Mouse (Mus musculus): ENCODE measurements around the gene Hoxa10. TPM values are rescaled to one million over a fixed set of nuclear protein-coding genes. Genes with fewer than 3 reads are reported as not detected.
A peak's percentile ranks its signal among the peaks of the same experiment; 100 is the strongest.

Hoxa10 gene
- polyA plus RNA-seq, 1 experiment = 34.0 TPM

DNA sequence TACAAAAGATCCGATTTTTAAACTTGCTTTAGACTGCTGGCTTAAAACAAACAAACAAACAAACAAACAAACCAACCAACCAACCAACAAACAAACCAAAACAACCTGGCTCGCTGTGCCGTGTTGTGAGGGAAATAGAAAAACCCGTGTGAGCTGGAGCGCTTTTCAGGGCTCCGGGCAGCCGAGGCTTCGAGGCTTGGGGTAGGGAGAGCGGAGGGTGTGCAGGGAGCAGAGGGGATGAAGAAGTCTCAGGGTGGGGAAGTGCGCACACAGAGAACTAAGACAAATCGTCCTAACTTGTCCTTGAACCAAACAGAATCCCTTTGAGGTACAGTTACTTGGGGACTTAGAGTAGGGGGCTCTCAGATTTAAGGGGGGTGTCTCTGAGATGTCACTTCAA, 33.9 kb upstream of the Hoxa10 start:
- TF ChIP-seq CTCF (conservative IDR thresholded peaks at IDR 0.05; ENCODE audit: insufficient read depth, insufficient read length, low read depth, low read length) (no peak), POLR2A (IDR thresholded peaks at IDR 0.05; ENCODE audit: low read depth, low read length) (no peak)
- Histone ChIP-seq H3K27ac (ENCODE audit: insufficient read depth, low read depth, low read length) (no peak overlapping the region), H3K27me3 (replicated peaks; ENCODE audit: control insufficient read depth, insufficient read depth, low read length) (no peaks in the 10 kb centered on the region), H3K36me3 (ENCODE audit: control insufficient read depth, insufficient read depth, low read length) (no peaks in the 10 kb centered on the region), H3K4me3 (ENCODE audit: insufficient read depth, low read depth, low read length) (no peak overlapping the region), H3K4me1 (ENCODE audit: control insufficient read depth, insufficient read depth, low read length) (no peaks in the 10 kb centered on the region)
- WGBS = 22% methylated on average over 11 of the region's 11 CpGs
- DNase-seq = no peak

- no peak for DNase-seq
- Histone ChIP-seq H3K36me3 (ENCODE audit: control insufficient read depth, insufficient read depth, low read length) (no peaks in the 10 kb centered on the region), H3K4me3 (ENCODE audit: insufficient read depth, low read depth, low read length) (no peak overlapping the region), H3K27ac (ENCODE audit: insufficient read depth, low read depth, low read length) (no peak overlapping the region), H3K27me3 (replicated peaks; ENCODE audit: control insufficient read depth, insufficient read depth, low read length) (0 out of 2 replicates have a peak, but pooled peaks cover 4% of the 10 kb centered on the region), H3K4me1 (ENCODE audit: control insufficient read depth, insufficient read depth, low read length) (no peaks in the 10 kb centered on the region)
- TF ChIP-seq CTCF (conservative IDR thresholded peaks at IDR 0.05; ENCODE audit: insufficient read depth, insufficient read length, low read depth, low read length) (no peak), POLR2A (IDR thresholded peaks at IDR 0.05; ENCODE audit: low read depth, low read length) (no peak)
- WGBS = 24% methylated on average over 22 of the region's 22 CpGs
These were observed 33.1 kb upstream of the Hoxa10 start for GRCm38 (mm10) chr6:52273656-52274280.

DNA sequence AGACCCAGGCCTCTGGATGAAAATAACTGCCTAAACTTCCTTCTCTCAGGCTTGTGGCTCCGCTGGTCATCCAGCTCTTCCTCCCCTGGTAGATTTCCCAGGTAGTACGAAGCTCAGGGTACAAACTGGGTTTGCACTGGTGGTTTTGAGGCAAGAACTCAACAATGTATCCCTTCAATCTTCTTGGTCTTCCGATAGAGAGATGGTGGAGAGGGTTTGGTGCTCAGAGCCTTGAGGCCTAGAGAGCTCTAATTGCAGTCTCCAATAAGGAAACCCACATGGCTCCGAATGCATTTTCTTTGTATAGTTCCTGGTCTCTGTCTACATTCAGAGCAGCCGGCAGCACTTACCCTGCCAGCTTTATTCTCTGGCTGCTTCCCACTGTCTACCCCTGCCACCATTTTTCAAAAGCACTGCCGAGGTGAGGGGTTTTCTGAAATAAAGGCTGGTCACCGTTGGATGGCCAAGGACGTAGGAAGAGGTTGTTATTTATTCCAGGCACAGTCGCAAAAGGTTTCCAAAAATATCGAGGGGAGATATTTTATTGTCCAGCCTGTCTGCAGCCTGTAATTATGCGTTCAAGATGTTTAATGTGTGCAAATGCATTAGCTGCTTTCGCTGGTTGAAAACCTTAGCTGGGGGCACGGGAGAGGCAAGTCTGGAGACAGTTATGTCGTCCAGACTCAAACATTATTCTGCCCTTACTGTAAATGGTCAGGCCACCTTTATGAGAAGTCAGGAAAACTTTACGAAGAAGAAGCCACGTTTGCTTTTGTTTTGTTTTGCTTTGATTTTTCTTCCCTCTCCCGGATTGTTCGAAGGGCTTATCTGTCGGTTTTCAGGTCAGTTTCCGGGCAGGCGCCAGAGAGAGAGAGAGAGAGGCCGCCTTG, 32.4 kb upstream of the Hoxa10 start:
- no peak for TF ChIP-seq CTCF (conservative IDR thresholded peaks at IDR 0.05; ENCODE audit: insufficient read depth, insufficient read length, low read depth, low read length)
- TF ChIP-seq POLR2A (IDR thresholded peaks at IDR 0.05; ENCODE audit: low read depth, low read length) = no peak
- Histone ChIP-seq H3K4me3 (ENCODE audit: insufficient read depth, low read depth, low read length) (no peak overlapping the region), H3K27ac (ENCODE audit: insufficient read depth, low read depth, low read length) (no peak overlapping the region), H3K4me1 (ENCODE audit: control insufficient read depth, insufficient read depth, low read length) (no peaks in the 10 kb centered on the region), H3K36me3 (ENCODE audit: control insufficient read depth, insufficient read depth, low read length) (no peaks in the 10 kb centered on the region), H3K27me3 (replicated peaks; ENCODE audit: control insufficient read depth, insufficient read depth, low read length) (peaks cover 5% of the 10 kb centered on the region; the same call in 1 of the 2 replicates)
- DNase-seq = no peak
- WGBS = 50% methylated on average over 22 of the region's 22 CpGs

GRCm38 (mm10) chr6:52270494-52271480, 30.1 kb upstream of the Hoxa10 start:
- Histone ChIP-seq H3K27ac (ENCODE audit: insufficient read depth, low read depth, low read length) (no peak overlapping the region), H3K36me3 (ENCODE audit: control insufficient read depth, insufficient read depth, low read length) (no peaks in the 10 kb centered on the region), H3K4me1 (ENCODE audit: control insufficient read depth, insufficient read depth, low read length) (no peaks in the 10 kb centered on the region), H3K4me3 (ENCODE audit: insufficient read depth, low read depth, low read length) (no peak overlapping the region), H3K27me3 (replicated peaks; ENCODE audit: control insufficient read depth, insufficient read depth, low read length) (peaks cover 9% of the 10 kb centered on the region; the same call in 1 of the 2 replicates)
- TF ChIP-seq CTCF (conservative IDR thresholded peaks at IDR 0.05; ENCODE audit: insufficient read depth, insufficient read length, low read depth, low read length) (peak; percentile 68), POLR2A (IDR thresholded peaks at IDR 0.05; ENCODE audit: low read depth, low read length) (no peak)
- 13% methylated on average over 23 of the region's 23 CpGs for WGBS
- DNase-seq = peak; percentile 79

- Histone ChIP-seq H3K36me3 (ENCODE audit: control insufficient read depth, insufficient read depth, low read length) (no peaks in the 10 kb centered on the region), H3K27me3 (replicated peaks; ENCODE audit: control insufficient read depth, insufficient read depth, low read length) (peaks cover 16% of the 10 kb centered on the region), H3K4me3 (ENCODE audit: insufficient read depth, low read depth, low read length) (no peak overlapping the region), H3K4me1 (ENCODE audit: control insufficient read depth, insufficient read depth, low read length) (no peaks in the 10 kb centered on the region), H3K27ac (ENCODE audit: insufficient read depth, low read depth, low read length) (no peak overlapping the region)
- TF ChIP-seq POLR2A (IDR thresholded peaks at IDR 0.05; ENCODE audit: low read depth, low read length) = no peak
- no peak for TF ChIP-seq CTCF (conservative IDR thresholded peaks at IDR 0.05; ENCODE audit: insufficient read depth, insufficient read length, low read depth, low read length)
- WGBS = 13% methylated on average over 3 of the region's 3 CpGs
- DNase-seq = no peak
These were observed 28.1 kb upstream of the Hoxa10 start for GRCm38 (mm10) chr6:52268756-52269155.

DNA sequence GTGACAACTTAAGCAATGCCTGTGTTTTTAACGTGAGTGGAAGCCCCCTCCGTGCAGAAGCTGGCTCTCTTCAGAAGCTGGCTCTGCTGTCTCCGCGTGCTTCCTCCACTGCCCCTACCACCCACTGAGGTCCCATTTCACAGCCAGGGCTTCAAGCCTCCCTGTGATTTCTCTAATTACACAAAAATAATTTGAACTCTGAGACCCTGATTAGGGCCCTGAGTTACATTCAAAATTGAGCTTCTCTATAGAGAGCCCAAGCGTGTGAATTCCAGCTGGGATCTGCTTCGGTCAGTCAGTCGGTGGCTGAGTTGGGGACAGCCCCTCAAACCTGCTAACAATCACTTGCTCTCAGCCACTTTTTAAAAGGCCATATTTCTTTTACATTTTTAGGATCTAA, 27.7 kb upstream of the Hoxa10 start:
- Histone ChIP-seq H3K27me3 (replicated peaks; ENCODE audit: control insufficient read depth, insufficient read depth, low read length) (peaks cover 16% of the 10 kb centered on the region), H3K27ac (ENCODE audit: insufficient read depth, low read depth, low read length) (no peak overlapping the region), H3K4me1 (ENCODE audit: control insufficient read depth, insufficient read depth, low read length) (no peaks in the 10 kb centered on the region), H3K4me3 (ENCODE audit: insufficient read depth, low read depth, low read length) (no peak overlapping the region), H3K36me3 (ENCODE audit: control insufficient read depth, insufficient read depth, low read length) (no peaks in the 10 kb centered on the region)
- 21% methylated on average over 7 of the region's 7 CpGs for WGBS
- TF ChIP-seq CTCF (conservative IDR thresholded peaks at IDR 0.05; ENCODE audit: insufficient read depth, insufficient read length, low read depth, low read length) (no peak), POLR2A (IDR thresholded peaks at IDR 0.05; ENCODE audit: low read depth, low read length) (no peak)
- DNase-seq = no peak
